Mouse (Mus musculus) kidney, embryonic 14.5 days (tissue): ENCODE data around the gene Myg1. TPM values are rescaled to one million over a fixed set of nuclear protein-coding genes. Genes with fewer than 3 reads are reported as not detected.

Source experiments
- ATAC-seq: fragments of 200-750 bp; cut with Nextera tagmentation; 2 replicates; pipeline ENCODE4 v1.8.0; 2017; ENCODE audit warnings: moderate number of reproducible peaks, mild to moderate bottlenecking, moderate TSS enrichment, moderate library complexity; ENCODE audit not compliant: low FRiP score, low TSS enrichment
- H3K27ac ChIP-seq: fragments of 300-500 bp; sonication (generic); 2 replicates; pipeline ENCODE4 v1.5.1; 2014; ENCODE audit warnings: low read depth, mild to moderate bottlenecking, low read length, moderate library complexity, mixed read lengths
- H3K27me3 ChIP-seq: fragments of 300-500 bp; sonication (generic); 2 replicates; pipeline ENCODE4 v1.6.1; 2014; ENCODE audit warnings: mild to moderate bottlenecking, low read length; ENCODE audit not compliant: control insufficient read depth, insufficient read depth
- H3K36me3 ChIP-seq: fragments of 300-500 bp; sonication (generic); 2 replicates; pipeline ENCODE4 v1.6.1; 2014; ENCODE audit warnings: low read length, mixed read lengths; ENCODE audit not compliant: control insufficient read depth, insufficient read depth
- H3K4me1 ChIP-seq: fragments of 300-500 bp; sonication (generic); 2 replicates; pipeline ENCODE4 v1.6.1; 2014; ENCODE audit warnings: low read length, mixed read lengths; ENCODE audit not compliant: control insufficient read depth, insufficient read depth
- H3K4me2 ChIP-seq: fragments of 300-500 bp; sonication (generic); replicated peaks from 2 replicates; pipeline ENCODE4 v1.6.1; 2014; ENCODE audit warnings: low read depth, mild to moderate bottlenecking, low read length
- H3K4me3 ChIP-seq: fragments of 300-500 bp; sonication (generic); 2 replicates; pipeline ENCODE4 v1.5.1; 2014; ENCODE audit warnings: mild to moderate bottlenecking, low read length
- H3K9ac ChIP-seq: fragments of 300-500 bp; sonication (generic); 2 replicates; pipeline ENCODE4 v1.6.1; 2014; ENCODE audit warnings: low read depth, mild to moderate bottlenecking, low read length, moderate library complexity
- H3K9me3 ChIP-seq: fragments of 300-500 bp; sonication (generic); 2 replicates; pipeline ENCODE4 v1.6.1; 2016; ENCODE audit warnings: low read length; ENCODE audit not compliant: control insufficient read depth
- WGBS: fragments of 180-500 bp; shearing (Covaris S2); extraction: QIAGEN DNeasy Blood & Tissue Kit; methylation state at CpG from one replicate; pipeline ENCODE4 v1.1.7; 2014; 5-methylcytosine and 5-hydroxymethylcytosine counted together
- polyA plus RNA-seq: library from polyadenylated mRNA; unstranded; fragments of >200 nt; fragmentation: Nextera tagmentation; extraction: Ambion mirVana; gene quantifications from 2 replicates; pipeline ENCODE4 v1.2.1, GENCODE M21; 2014

Gene Myg1
- polyA plus RNA-seq, 1 experiment from 2014 or later = 129 TPM

DNA sequence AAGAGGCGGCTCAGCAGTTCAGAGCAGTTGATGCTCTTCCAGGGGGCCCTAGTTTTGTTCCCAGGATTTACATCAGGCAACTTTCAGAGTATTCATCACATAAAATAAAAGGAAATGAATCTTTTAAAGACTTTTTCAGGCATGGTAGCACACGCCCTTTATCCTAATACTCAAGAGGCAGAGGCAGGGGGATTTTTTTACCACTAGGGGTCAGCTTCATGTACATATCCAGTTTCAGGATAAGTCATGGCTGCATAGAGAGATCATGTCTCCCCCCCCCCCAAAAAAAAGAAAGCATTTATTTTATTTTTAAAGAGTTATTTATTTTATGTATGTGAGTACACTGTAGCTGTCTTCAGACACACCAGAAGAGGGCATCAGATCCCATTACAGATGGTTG is 22.5 kb downstream of the Myg1 start:
- no peak overlapping the region for H3K4me2 ChIP-seq
- ATAC-seq = no peak
- H3K27ac ChIP-seq = no peak overlapping the region
- H3K36me3 ChIP-seq = no peaks in the 10 kb centered on the region
- 78% methylated on average over 2 of the region's 2 CpGs for WGBS
- H3K4me3 ChIP-seq = no peak overlapping the region
- no peaks in the 10 kb centered on the region for H3K9me3 ChIP-seq
- H3K27me3 ChIP-seq = peaks cover 13% of the 10 kb centered on the region
- no peak overlapping the region for H3K9ac ChIP-seq
- H3K4me1 ChIP-seq = peaks cover 29% of the 10 kb centered on the region

DNA sequence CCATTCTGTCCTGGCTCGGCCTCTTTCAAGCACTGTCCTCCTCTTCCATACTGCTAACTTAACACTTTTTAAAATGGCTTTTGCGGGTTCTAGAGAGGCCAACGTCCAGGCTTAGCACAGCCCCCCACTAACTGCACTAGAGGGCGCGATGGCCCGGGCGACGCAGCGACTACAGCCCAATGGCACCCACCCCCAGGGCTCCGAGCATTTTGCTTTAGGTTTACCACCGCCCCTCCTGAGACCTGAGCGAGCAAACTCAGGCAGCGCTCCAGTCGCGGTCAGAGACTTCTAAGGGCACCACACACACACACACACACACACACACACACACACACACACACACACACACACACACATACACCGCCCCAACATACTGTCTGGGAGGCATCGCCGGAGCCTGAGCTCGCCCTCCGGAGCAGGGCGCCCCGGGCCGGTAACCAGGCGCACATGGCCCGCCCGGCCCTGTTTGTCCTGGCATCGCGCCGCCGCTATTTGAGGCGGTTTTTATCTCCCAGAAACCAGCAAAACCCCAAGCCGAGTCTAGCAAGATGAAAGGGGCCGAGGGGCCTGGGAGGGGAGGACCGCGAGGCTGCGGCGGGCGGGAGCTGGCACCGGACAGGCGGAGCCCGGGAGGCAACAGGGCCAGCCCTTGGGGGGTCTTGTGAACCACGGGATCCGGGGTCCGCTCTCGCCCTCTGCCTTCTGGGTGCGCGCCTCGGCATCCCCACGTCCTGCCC is 23.8 kb downstream of the Myg1 start:
- under 1% methylated on average over 49 of the region's 49 CpGs for WGBS
- peaks cover 24% of the 10 kb centered on the region for H3K4me1 ChIP-seq

DNA sequence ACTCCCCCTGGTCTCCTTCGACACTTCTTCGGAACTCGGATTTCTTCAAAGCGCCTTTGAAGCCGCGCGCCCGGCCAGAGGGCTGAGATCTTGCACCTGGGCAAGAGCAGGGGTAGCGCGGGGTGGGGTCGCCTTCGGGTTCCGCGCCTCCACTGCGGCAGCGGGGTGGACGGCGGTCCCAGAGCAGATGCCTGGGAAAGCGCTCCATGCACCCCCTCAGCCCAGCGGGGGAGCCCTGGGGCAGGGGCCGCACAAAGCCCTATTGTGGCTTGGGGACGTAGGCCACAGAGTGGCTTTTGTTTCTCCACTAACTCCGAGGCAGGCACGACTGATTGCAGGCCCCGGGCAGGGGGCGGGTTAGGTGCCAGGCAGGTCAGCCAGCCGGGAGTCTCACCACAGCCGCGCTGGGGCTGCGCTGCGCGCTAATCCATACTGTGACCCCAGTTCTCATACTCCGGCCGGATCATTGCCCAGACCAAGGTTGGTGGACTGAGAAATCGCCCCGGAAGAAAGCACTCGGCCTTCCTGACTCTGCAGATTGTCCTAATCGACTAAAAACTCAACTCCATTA is 24.4 kb downstream of the Myg1 start:
- H3K4me3 ChIP-seq = peak overlapping the region; percentile 42
- peak overlapping the region; percentile 94 for H3K27ac ChIP-seq
- no peaks in the 10 kb centered on the region for H3K36me3 ChIP-seq
- peak; percentile 66 for ATAC-seq
- 1% methylated on average over 38 of the region's 38 CpGs for WGBS
- peaks cover 24% of the 10 kb centered on the region for H3K4me1 ChIP-seq
- H3K4me2 ChIP-seq = peak overlapping the region; percentile 93
- H3K27me3 ChIP-seq = peaks cover 13% of the 10 kb centered on the region
- H3K9me3 ChIP-seq = no peaks in the 10 kb centered on the region
- H3K9ac ChIP-seq = peak overlapping the region; percentile 83

More for the DNA sequence above, 23.8 kb downstream of the Myg1 start:
- Histone ChIP-seq H3K4me3 (peak overlapping the region; percentile 42), H3K27me3 (peaks cover 13% of the 10 kb centered on the region), H3K4me2 (peak overlapping the region; percentile 93), H3K27ac (peak overlapping the region; percentile 94), H3K36me3 (no peaks in the 10 kb centered on the region), H3K9me3 (no peaks in the 10 kb centered on the region), H3K9ac (peak overlapping the region; percentile 83)
- ATAC-seq = peak; percentile 56

DNA sequence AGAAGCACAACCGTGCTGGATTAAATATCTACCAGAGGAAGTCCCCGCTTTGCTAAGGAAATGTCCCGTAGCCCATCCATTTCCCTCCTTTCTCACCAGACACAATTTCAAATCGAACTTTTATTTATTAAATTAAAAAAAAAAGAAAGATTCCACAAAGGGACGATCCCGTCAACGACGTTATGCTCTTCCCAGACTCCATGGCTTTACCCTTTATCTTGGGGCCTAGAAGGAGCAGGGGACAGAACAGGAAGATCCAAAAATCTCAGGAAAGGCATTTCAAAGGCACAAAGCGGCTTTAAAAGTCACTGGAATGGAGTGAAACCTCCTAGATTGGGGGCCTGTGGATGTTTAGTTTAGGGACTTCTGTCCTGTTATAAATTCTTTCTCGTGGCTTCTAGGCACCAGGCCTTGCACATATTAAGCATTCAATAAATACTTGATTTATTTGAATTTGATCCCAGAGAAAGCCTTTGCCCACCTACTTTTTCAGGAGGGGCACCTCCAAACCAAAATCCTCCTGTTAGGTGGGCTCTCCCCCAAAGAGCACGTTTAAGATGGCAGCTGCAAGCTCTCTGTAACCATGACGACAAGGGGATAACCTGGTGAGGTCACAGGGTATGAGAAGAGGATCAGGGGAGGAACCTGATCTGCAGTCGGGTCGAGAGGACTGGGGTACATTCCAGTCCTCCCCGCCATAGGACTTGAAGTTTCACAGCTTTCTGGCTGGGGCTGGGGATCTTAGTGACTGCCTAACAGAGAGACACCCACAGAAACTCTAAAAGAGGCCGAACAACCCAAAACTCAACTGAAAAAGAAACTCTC is 25.2 kb downstream of the Myg1 start:
- H3K4me3 ChIP-seq = peak overlapping the region; percentile 42; the same call in 1 of the 2 replicates
- no peak for ATAC-seq
- H3K27me3 ChIP-seq = peaks cover 13% of the 10 kb centered on the region
- peak overlapping the region; percentile 93 for H3K4me2 ChIP-seq
- peak overlapping the region; percentile 94 for H3K27ac ChIP-seq
- peaks cover 24% of the 10 kb centered on the region for H3K4me1 ChIP-seq
- WGBS = 33% methylated on average over 16 of the region's 16 CpGs
- peak overlapping the region; percentile 83; the same call in 1 of the 2 replicates for H3K9ac ChIP-seq
- H3K36me3 ChIP-seq = no peaks in the 10 kb centered on the region
- H3K9me3 ChIP-seq = no peaks in the 10 kb centered on the region

DNA sequence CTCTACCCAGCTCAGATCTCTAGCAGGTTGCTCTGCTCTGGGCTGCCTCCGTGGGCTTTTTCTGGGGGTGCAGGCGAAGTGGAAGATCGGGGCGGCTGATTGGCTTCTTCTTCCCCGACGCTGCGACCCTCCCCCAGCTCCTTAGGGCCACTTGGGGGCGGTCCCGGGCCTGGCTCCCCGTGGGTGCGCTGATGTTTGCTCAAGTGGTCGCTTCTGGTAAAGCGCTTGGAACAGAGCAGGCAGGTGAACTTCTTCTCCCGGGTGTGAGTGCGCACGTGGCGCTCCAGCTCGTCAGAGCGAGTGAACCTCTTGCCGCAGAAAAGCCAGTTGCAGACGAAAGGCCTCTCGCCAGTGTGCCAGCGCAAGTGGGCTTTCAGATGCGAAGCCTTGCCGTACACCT is 26.6 kb downstream of the Myg1 start:
- no peak overlapping the region for H3K27ac ChIP-seq
- H3K9me3 ChIP-seq = no peaks in the 10 kb centered on the region
- H3K4me2 ChIP-seq = peak overlapping the region; percentile 39
- H3K4me1 ChIP-seq = peaks cover 32% of the 10 kb centered on the region
- peaks cover 13% of the 10 kb centered on the region for H3K27me3 ChIP-seq
- no peaks in the 10 kb centered on the region for H3K36me3 ChIP-seq
- ATAC-seq = no peak
- peak overlapping the region; percentile 47 for H3K9ac ChIP-seq
- WGBS = 3% methylated on average over 25 of the region's 25 CpGs
- H3K4me3 ChIP-seq = peak overlapping the region; percentile 22

DNA sequence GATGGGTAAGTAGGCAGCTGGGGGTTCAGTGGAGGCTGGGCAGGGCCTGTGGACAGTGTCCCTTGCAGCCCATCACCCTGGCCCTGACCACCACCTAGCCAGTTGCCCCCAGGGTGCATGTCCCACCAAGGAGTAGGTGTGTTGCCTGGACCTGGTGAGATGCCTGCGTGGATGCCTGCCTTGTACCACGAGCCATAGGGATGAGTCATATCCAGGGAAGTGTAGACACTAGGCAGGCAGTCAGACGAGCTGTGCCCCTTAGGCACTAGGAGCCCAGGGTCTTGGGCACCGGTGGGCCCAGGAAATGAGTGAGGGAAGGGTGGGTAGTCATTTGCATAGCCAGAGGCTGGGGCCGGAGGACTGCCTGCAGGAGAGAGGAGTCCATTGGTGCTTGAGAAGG is 27.3 kb downstream of the Myg1 start:
- Histone ChIP-seq H3K9me3 (no peaks in the 10 kb centered on the region), H3K36me3 (no peaks in the 10 kb centered on the region), H3K27me3 (peaks cover 13% of the 10 kb centered on the region), H3K4me2 (peak overlapping the region; percentile 39), H3K27ac (no peak overlapping the region), H3K4me1 (peaks cover 32% of the 10 kb centered on the region), H3K9ac (no peak overlapping the region), H3K4me3 (no peak overlapping the region)
- ATAC-seq = no peak
- 23% methylated on average over 5 of the region's 5 CpGs for WGBS

DNA sequence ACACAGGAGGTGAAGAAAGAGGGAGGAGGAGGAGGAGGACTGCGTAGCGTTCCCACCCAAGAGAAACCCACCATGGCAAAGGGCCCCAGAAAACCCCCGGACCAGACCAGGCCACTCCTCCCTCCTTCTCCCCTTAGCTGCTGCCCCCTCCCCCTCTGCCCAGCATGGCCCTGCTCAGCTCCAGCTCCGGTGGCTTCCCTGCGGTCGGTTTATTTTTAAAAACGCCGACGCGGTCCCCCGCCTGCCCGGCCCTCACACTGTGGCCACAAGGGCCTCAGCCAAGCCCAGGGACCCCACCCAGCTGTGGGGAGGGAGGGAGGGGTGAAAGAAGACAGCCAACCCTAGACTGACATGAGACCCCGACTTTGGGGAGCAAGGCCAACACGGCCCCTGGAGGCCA is 31.1 kb downstream of the Myg1 start:
- H3K9ac ChIP-seq = peak overlapping the region; percentile 58
- H3K4me2 ChIP-seq = peak overlapping the region; percentile 39
- WGBS = 5% methylated on average over 14 of the region's 14 CpGs
- H3K4me3 ChIP-seq = peak overlapping the region; percentile 22
- H3K27me3 ChIP-seq = peaks cover 16% of the 10 kb centered on the region; the same call in 1 of the 2 replicates
- no peaks in the 10 kb centered on the region for H3K9me3 ChIP-seq
- peak; percentile 44; the same call in 1 of the 2 replicates for ATAC-seq
- H3K27ac ChIP-seq = peak overlapping the region; percentile 4; the same call in 1 of the 2 replicates
- no peaks in the 10 kb centered on the region for H3K36me3 ChIP-seq
- H3K4me1 ChIP-seq = peaks cover 25% of the 10 kb centered on the region

DNA sequence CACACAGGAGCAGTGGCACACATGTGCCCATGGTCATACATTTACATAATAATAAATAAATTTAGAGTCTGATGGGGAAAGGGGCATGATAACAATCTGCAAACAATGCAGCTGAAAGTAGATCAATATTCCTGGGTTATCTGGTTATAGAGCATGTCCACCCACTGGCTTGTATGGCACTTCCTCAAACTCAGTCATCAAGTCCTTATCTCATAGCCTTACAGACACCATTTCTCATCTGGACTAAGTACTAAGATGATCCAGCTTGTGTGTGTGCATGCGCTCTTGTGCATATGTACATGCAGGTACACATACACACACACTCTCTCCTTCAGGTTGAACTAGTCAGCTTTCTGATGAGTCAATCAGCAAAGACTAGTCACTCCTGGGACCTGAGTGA is 33.2 kb downstream of the Myg1 start:
- Histone ChIP-seq H3K4me2 (no peak overlapping the region), H3K9me3 (no peaks in the 10 kb centered on the region), H3K4me1 (peaks cover 11% of the 10 kb centered on the region; the same call in 1 of the 2 replicates), H3K36me3 (no peaks in the 10 kb centered on the region), H3K4me3 (no peak overlapping the region), H3K27me3 (peaks cover 3% of the 10 kb centered on the region; the same call in 1 of the 2 replicates), H3K27ac (no peak overlapping the region), H3K9ac (no peak overlapping the region)
- ATAC-seq = no peak
- WGBS = 97% methylated on average over 1 of the region's 1 CpGs
